Mouse (Mus musculus): ENCODE results near the gene Kif5a.

GRCm38 (mm10) chr10:127230693-127231092 lies 32.5 kb downstream of the Kif5a start:
- TF ChIP-seq CTCF (IDR thresholded peaks at IDR 0.05; ENCODE audit: low read depth, low read length) (no peak), GATA2 (IDR thresholded peaks at IDR 0.05; ENCODE audit: borderline replicate concordance, low read depth, low read length) (no peak), TAL1 (conservative IDR thresholded peaks at IDR 0.05; ENCODE audit: low read depth, low read length) (no peak)
